Mouse (Mus musculus) hindbrain, embryonic 16.5 days (tissue): ENCODE data around the gene Tmem200b. TPM values are rescaled to one million over a fixed set of nuclear protein-coding genes. Genes with fewer than 3 reads are reported as not detected.

Source experiments
- ATAC-seq: fragments of 200-750 bp; cut with Nextera tagmentation; 2 replicates; pipeline ENCODE4 v1.8.0; 2017; ENCODE audit warnings: moderate TSS enrichment, moderate library complexity
- H3K27ac ChIP-seq: fragments of 300-500 bp; sonication (generic); 2 replicates; pipeline ENCODE4 v1.5.1; 2014; ENCODE audit warnings: low read depth, mild to moderate bottlenecking, control low read depth, low read length, moderate library complexity
- H3K27me3 ChIP-seq: fragments of 300-500 bp; sonication (generic); replicated peaks from 2 replicates; pipeline ENCODE4 v1.6.1; 2014; ENCODE audit warnings: low read length; ENCODE audit not compliant: control insufficient read depth, insufficient read depth
- H3K36me3 ChIP-seq: fragments of 300-500 bp; sonication (generic); 2 replicates; pipeline ENCODE4 v1.6.1; 2014; ENCODE audit warnings: mild to moderate bottlenecking, low read length, moderate library complexity, mixed read lengths; ENCODE audit not compliant: control insufficient read depth, insufficient read depth
- H3K4me1 ChIP-seq: fragments of 300-500 bp; sonication (generic); 2 replicates; pipeline ENCODE4 v1.6.1; 2014; ENCODE audit warnings: low read depth, low read length; ENCODE audit not compliant: control insufficient read depth, insufficient read depth
- H3K4me2 ChIP-seq: fragments of 300-500 bp; sonication (generic); 2 replicates; pipeline ENCODE4 v1.6.1; 2014; ENCODE audit warnings: mild to moderate bottlenecking, low read length, control low read depth, moderate library complexity
- H3K4me3 ChIP-seq: fragments of 300-500 bp; sonication (generic); 2 replicates; pipeline ENCODE4 v1.5.1; 2014; ENCODE audit warnings: mild to moderate bottlenecking, low read length, control low read depth, moderate library complexity
- H3K9ac ChIP-seq: fragments of 300-500 bp; sonication (generic); 2 replicates; pipeline ENCODE4 v1.6.1; 2014; ENCODE audit warnings: low read depth, mild to moderate bottlenecking, control low read depth, low read length, moderate library complexity
- H3K9me3 ChIP-seq: fragments of 300-500 bp; sonication (generic); 2 replicates; pipeline ENCODE4 v1.6.1; 2014; ENCODE audit warnings: mild to moderate bottlenecking, low read length, moderate library complexity; ENCODE audit not compliant: control insufficient read depth
- WGBS: fragments of 180-500 bp; shearing (Covaris S2); extraction: QIAGEN DNeasy Blood & Tissue Kit; methylation state at CpG from one replicate; pipeline ENCODE4 v1.1.7; 2014; 5-methylcytosine and 5-hydroxymethylcytosine counted together
- polyA plus RNA-seq: library from polyadenylated mRNA; unstranded; fragments of >200 nt; fragmentation: Nextera tagmentation; extraction: Ambion mirVana; gene quantifications from 2 replicates; pipeline ENCODE4 v1.2.1, GENCODE M21; 2015

Tmem200b gene
- polyA plus RNA-seq, 1 experiment from 2014 or later: not detected

GRCm38 (mm10) chr4:131968873-131969272 is 47.3 kb downstream of the Tmem200b start:
- Histone ChIP-seq H3K27ac (no peak overlapping the region), H3K4me1 (no peaks in the 10 kb centered on the region), H3K4me3 (no peak overlapping the region), H3K9ac (no peak overlapping the region), H3K9me3 (no peaks in the 10 kb centered on the region), H3K4me2 (no peak overlapping the region), H3K27me3 (no peaks in the 10 kb centered on the region), H3K36me3 (peaks cover 20% of the 10 kb centered on the region)
- 76% methylated on average over 2 of the region's 2 CpGs for WGBS
- ATAC-seq: no peak

- H3K4me1 ChIP-seq: no peaks in the 10 kb centered on the region
- peaks cover 24% of the 10 kb centered on the region for H3K36me3 ChIP-seq
- no peaks in the 10 kb centered on the region for H3K27me3 ChIP-seq
- 80% methylated on average over 7 of the region's 7 CpGs for WGBS
- ATAC-seq: no peak
- no peak overlapping the region for H3K9ac ChIP-seq
- no peak overlapping the region for H3K4me2 ChIP-seq
- H3K9me3 ChIP-seq: no peaks in the 10 kb centered on the region
- no peak overlapping the region for H3K27ac ChIP-seq
- no peak overlapping the region for H3K4me3 ChIP-seq
Measured at GRCm38 (mm10) chr4:131970244-131970853, 48.8 kb downstream of the Tmem200b start.

Other genes starting within 250 kb of the Tmem200b start
- gene Ptpru, start 83.5 kb upstream of the Tmem200b start, polyA plus RNA-seq: 25.0 and 25.2 TPM in 2 replicates
- gene Mecr, start 78.3 kb upstream of the Tmem200b start, polyA plus RNA-seq: 36.3 and 41.1 TPM in 2 replicates
- 86.6 and 94.4 TPM in 2 replicates for gene Srsf4, start 48.2 kb upstream of the Tmem200b start, polyA plus RNA-seq
- gene Gm10300, start 152.9 kb downstream of the Tmem200b start, polyA plus RNA-seq: 0.09 TPM in 1 of 2 replicates, not detected in the other
- 43.1 and 60.9 TPM in 2 replicates for gene Epb41, start 153.6 kb downstream of the Tmem200b start, polyA plus RNA-seq
- gene Oprd1, start 222.7 kb downstream of the Tmem200b start, polyA plus RNA-seq: 0.86 and 1.4 TPM in 2 replicates